Mouse (Mus musculus) myocyte (in vitro differentiated cells): ENCODE data around the gene Rfx4. TPM values are rescaled to one million over a fixed set of nuclear protein-coding genes. Genes with fewer than 3 reads are reported as not detected.

Experiments used
- H3K27me3 ChIP-seq: one replicate; pipeline ENCODE4 v1.6.1; 2011; ENCODE audit not compliant: control insufficient read depth, insufficient read depth, insufficient read length
- H3K36me3 ChIP-seq: one replicate; pipeline ENCODE4 v1.6.1; 2011; ENCODE audit not compliant: control insufficient read depth, insufficient read depth
- H3K4me2 ChIP-seq: one replicate; pipeline ENCODE4 v1.6.1; 2011; ENCODE audit warnings: low read depth, control low read depth
- H3K4me3 ChIP-seq: one replicate; pipeline ENCODE4 v1.5.1; 2011; ENCODE audit warnings: mild to moderate bottlenecking, control low read depth, moderate library complexity
- H3K79me2 ChIP-seq: one replicate; pipeline ENCODE4 v1.6.1; 2011; ENCODE audit not compliant: control insufficient read depth, insufficient read depth
- H3ac ChIP-seq: one replicate; pipeline ENCODE4 v1.6.1; 2011; ENCODE audit not compliant: control insufficient read depth, insufficient read length
- CEBPB ChIP-seq: IDR thresholded peaks from 2 replicates; pipeline ENCODE4 v1.6.1; 2011; ENCODE audit warnings: mild to moderate bottlenecking, moderate library complexity; ENCODE audit not compliant: poor library complexity, insufficient read depth, severe bottlenecking
- E2F4 ChIP-seq: IDR thresholded peaks from one replicate; pipeline ENCODE4 v1.6.1; 2011; ENCODE audit warnings: mild to moderate bottlenecking, control low read depth, moderate library complexity; ENCODE audit not compliant: insufficient read depth
- MAX ChIP-seq: IDR thresholded peaks from one replicate; pipeline ENCODE4 v1.6.1; 2011; ENCODE audit warnings: low read depth, mild to moderate bottlenecking, control low read depth
- MYOD1 ChIP-seq, 3 experiments: IDR thresholded peaks; one replicate each; pipeline ENCODE4 v1.6.1; 2011; ENCODE audit warnings: control low read depth in 2 of 3, low read depth in 2 of 3, mild to moderate bottlenecking in 2 of 3, moderate library complexity in 1 of 3; ENCODE audit not compliant: insufficient read length in 2 of 3, control insufficient read depth in 1 of 3
- MYOG ChIP-seq, 3 experiments: IDR thresholded peaks; one replicate each; pipeline ENCODE4 v1.6.1; 2011; ENCODE audit warnings: control low read depth in 2 of 3, low read depth in 2 of 3, mild to moderate bottlenecking in 2 of 3; ENCODE audit not compliant: insufficient read length in 2 of 3, control insufficient read depth in 1 of 3, insufficient read depth in 1 of 3
- POLR2A ChIP-seq: IDR thresholded peaks from one replicate; pipeline ENCODE4 v1.6.1; 2011; ENCODE audit warnings: low read depth, mild to moderate bottlenecking, control low read depth, moderate library complexity; ENCODE audit not compliant: insufficient read length
- POLR2AphosphoS2 ChIP-seq: IDR thresholded peaks from one replicate; pipeline ENCODE4 v1.6.1; 2011; ENCODE audit warnings: low read depth, control low read depth; ENCODE audit not compliant: insufficient read length
- REST ChIP-seq: IDR thresholded peaks from one replicate; pipeline ENCODE4 v1.6.1; 2011; ENCODE audit warnings: mild to moderate bottlenecking, control low read depth, moderate library complexity; ENCODE audit not compliant: insufficient read depth, insufficient read length
- SRF ChIP-seq: IDR thresholded peaks from one replicate; pipeline ENCODE4 v1.6.1; 2011; ENCODE audit warnings: low read depth; ENCODE audit not compliant: control insufficient read depth, insufficient read length
- TCF12 ChIP-seq: IDR thresholded peaks from one replicate; pipeline ENCODE4 v1.6.1; 2011; ENCODE audit warnings: mild to moderate bottlenecking, control low read depth; ENCODE audit not compliant: poor library complexity, insufficient read depth, severe bottlenecking
- TCF3 ChIP-seq: IDR thresholded peaks from one replicate; pipeline ENCODE4 v1.6.1; 2011; ENCODE audit warnings: low read depth, control low read depth; ENCODE audit not compliant: insufficient read length
- USF1 ChIP-seq: IDR thresholded peaks from one replicate; pipeline ENCODE4 v1.6.1; 2011; ENCODE audit warnings: low read depth, mild to moderate bottlenecking, control low read depth, moderate library complexity
- polyA plus RNA-seq: library from polyadenylated mRNA; unstranded; fragments of >200 nt; fragmentation: generic; extraction: Trizol; gene quantifications from one replicate; pipeline ENCODE4 v1.2.1, GENCODE M21; 2012; ENCODE audit warnings: missing spikeins

The Rfx4 gene
- polyA plus RNA-seq, 1 experiment = 0.12 TPM

- no peak for TF ChIP-seq POLR2AphosphoS2
- no peak for TF ChIP-seq MYOG (IDR thresholded peaks at IDR 0.05; ENCODE audit: control insufficient read depth in 1 of 3, insufficient read depth in 1 of 3, insufficient read length in 2 of 3, low read depth in 2 of 3)
- peak overlapping the region; percentile 10 for H3K4me2 ChIP-seq
- H3ac ChIP-seq = no peak overlapping the region
- H3K79me2 ChIP-seq = no peaks in the 10 kb centered on the region
- no peaks in the 10 kb centered on the region for H3K36me3 ChIP-seq
- no peak overlapping the region for H3K4me3 ChIP-seq
- no peaks in the 10 kb centered on the region for H3K27me3 ChIP-seq
These were observed 28.9 kb upstream of the Rfx4 start for GRCm38 (mm10) chr10:84727005-84727404.

GRCm38 (mm10) chr10:84727760-84728159 is 28.1 kb upstream of the Rfx4 start:
- no peak for TF ChIP-seq TCF3
- no peak for TF ChIP-seq MAX
- no peak for TF ChIP-seq MYOD1 (IDR thresholded peaks at IDR 0.05; ENCODE audit: control insufficient read depth in 1 of 3, insufficient read length in 2 of 3, low read depth in 2 of 3)
- TF ChIP-seq REST = no peak
- TF ChIP-seq POLR2AphosphoS2 = no peak
- TF ChIP-seq MYOG (IDR thresholded peaks at IDR 0.05; ENCODE audit: control insufficient read depth in 1 of 3, insufficient read depth in 1 of 3, insufficient read length in 2 of 3, low read depth in 2 of 3) = no peak
- no peak for TF ChIP-seq E2F4
- TF ChIP-seq USF1 = no peak
- no peak for TF ChIP-seq CEBPB
- TF ChIP-seq TCF12 = no peak
- H3K27me3 ChIP-seq = no peaks in the 10 kb centered on the region
- no peak overlapping the region for H3K4me2 ChIP-seq
- no peaks in the 10 kb centered on the region for H3K36me3 ChIP-seq
- H3ac ChIP-seq = no peak overlapping the region
- no peak overlapping the region for H3K4me3 ChIP-seq
- no peaks in the 10 kb centered on the region for H3K79me2 ChIP-seq

DNA sequence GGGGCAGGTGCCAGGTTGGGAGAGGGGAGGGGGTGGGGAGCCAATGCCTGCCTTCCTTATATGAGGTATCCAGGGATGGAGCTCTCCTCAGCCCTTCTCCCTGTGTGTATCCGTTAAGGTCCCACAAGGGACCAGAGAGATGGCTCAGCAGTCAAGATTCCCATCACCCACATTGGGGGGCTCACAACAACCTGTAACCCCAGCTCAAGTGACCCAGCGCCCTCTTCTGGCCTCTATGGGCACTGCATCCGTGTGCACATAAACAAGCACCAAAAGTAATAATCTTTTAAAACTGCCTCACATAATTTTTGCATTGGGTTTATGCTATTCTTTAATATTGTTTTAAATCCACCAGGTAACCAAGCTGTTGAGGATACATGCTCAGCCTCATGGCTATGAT is 25.8 kb upstream of the Rfx4 start:
- Histone ChIP-seq H3K79me2 (no peaks in the 10 kb centered on the region), H3K4me3 (no peak overlapping the region), H3K27me3 (peaks cover 5% of the 10 kb centered on the region), H3ac (no peak overlapping the region), H3K4me2 (no peak overlapping the region), H3K36me3 (no peaks in the 10 kb centered on the region)
- TF ChIP-seq REST = no peak
- no peak for TF ChIP-seq CEBPB
- TF ChIP-seq E2F4 = no peak
- TF ChIP-seq MYOG (IDR thresholded peaks at IDR 0.05; ENCODE audit: control insufficient read depth in 1 of 3, insufficient read depth in 1 of 3, insufficient read length in 2 of 3, low read depth in 2 of 3) = no peak
- TF ChIP-seq POLR2AphosphoS2 = no peak
- no peak for TF ChIP-seq TCF12
- TF ChIP-seq POLR2A = no peak
- no peak for TF ChIP-seq USF1
- no peak for TF ChIP-seq TCF3
- TF ChIP-seq MYOD1 (IDR thresholded peaks at IDR 0.05; ENCODE audit: control insufficient read depth in 1 of 3, insufficient read length in 2 of 3, low read depth in 2 of 3) = no peak
- TF ChIP-seq MAX = no peak
- no peak for TF ChIP-seq SRF

- no peak for TF ChIP-seq SRF
- TF ChIP-seq USF1 = no peak
- Histone ChIP-seq H3K27me3 (peaks cover 5% of the 10 kb centered on the region), H3ac (no peak overlapping the region), H3K36me3 (no peaks in the 10 kb centered on the region), H3K4me2 (no peak overlapping the region), H3K4me3 (no peak overlapping the region), H3K79me2 (no peaks in the 10 kb centered on the region)
These were observed 24.9 kb upstream of the Rfx4 start for GRCm38 (mm10) chr10:84730956-84731355.

DNA sequence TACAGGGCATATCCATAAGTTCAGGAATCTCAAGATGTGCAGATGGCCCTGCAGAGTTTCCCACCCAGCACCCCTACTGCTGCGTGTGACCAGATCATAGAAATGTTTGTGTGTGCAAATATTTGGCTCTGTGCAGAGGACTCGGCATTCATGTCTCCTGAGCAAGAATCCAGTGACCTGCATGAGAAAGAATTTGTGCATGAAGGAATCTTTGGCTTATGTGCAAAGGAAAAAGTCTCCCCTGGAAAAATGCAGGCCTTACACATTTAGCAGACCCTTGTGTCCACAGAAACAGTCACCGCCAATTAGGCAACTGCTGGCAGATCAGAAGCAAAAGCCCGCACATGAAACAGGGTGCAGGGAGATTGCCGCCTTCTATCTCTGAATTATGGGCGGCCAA is 22.4 kb upstream of the Rfx4 start:
- Histone ChIP-seq H3K36me3 (no peaks in the 10 kb centered on the region), H3K4me3 (no peak overlapping the region), H3ac (no peak overlapping the region), H3K79me2 (no peaks in the 10 kb centered on the region), H3K27me3 (peaks cover 5% of the 10 kb centered on the region), H3K4me2 (no peak overlapping the region)
- TF ChIP-seq POLR2AphosphoS2 (no peak), REST (no peak), CEBPB (no peak), TCF3 (no peak), SRF (no peak), MYOD1 (IDR thresholded peaks at IDR 0.05; ENCODE audit: control insufficient read depth in 1 of 3, insufficient read length in 2 of 3, low read depth in 2 of 3) (no peak), MAX (no peak), TCF12 (no peak), POLR2A (no peak), USF1 (no peak), MYOG (IDR thresholded peaks at IDR 0.05; ENCODE audit: control insufficient read depth in 1 of 3, insufficient read depth in 1 of 3, insufficient read length in 2 of 3, low read depth in 2 of 3) (no peak), E2F4 (no peak)
